Mouse (Mus musculus): ENCODE measurements around the gene Gse1. TPM values are rescaled to one million over a fixed set of nuclear protein-coding genes. Genes with fewer than 3 reads are reported as not detected.

Gene Gse1
- polyA plus RNA-seq, 1 experiment from 2014 or later: 14.3 TPM

DNA sequence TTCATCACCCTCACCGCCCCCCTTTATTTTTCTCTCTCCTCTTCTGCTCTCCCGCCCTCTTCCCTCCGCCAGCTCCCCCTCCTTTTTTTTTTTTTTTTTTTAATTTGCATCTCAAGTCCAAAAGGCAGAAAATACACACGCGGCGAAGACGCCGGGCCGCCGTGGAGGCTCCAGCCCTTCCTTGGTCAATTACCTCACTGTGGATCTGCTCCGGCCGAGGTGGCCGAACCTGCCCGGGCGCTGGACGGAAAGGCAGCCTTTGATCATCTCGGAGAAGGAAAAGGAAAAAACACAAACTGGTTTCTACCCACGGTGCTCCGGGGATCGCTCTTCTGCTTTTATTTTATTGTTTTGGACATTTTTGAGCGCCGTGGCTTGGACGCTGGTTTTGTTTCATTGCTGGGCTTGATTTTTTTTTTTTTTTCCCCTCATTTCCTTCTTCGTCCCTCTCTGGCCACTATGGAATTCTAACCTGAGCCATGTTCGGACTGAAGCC is 260.4 kb downstream of the Gse1 start:
- peaks cover 56% of the 10 kb centered on the region for H3K4me1 ChIP-seq (ENCODE audit: insufficient read depth)
- no peaks in the 10 kb centered on the region for H3K9me3 ChIP-seq (ENCODE audit: low read depth, low read length)
- H3K9ac ChIP-seq: peak overlapping the region; percentile 85
- peak overlapping the region; percentile 97 for H3K27ac ChIP-seq (ENCODE audit: low read depth)
- H3K4me2 ChIP-seq: peak overlapping the region; percentile 99
- no peak for ATAC-seq (ENCODE audit: insufficient read depth)
- no peak for DNase-seq
- 0% methylated on average over 25 of the region's 25 CpGs for WGBS
- 0 out of 2 replicates have a peak, but pooled peaks cover 3% of the 10 kb centered on the region for H3K27me3 ChIP-seq (ENCODE audit: insufficient read depth, low read length)
- peak overlapping the region; percentile 78 for H3K4me3 ChIP-seq (ENCODE audit: low read depth, low read length)
- no peaks in the 10 kb centered on the region for H3K36me3 ChIP-seq (ENCODE audit: insufficient read depth)
- TF ChIP-seq CTCF (IDR thresholded peaks at IDR 0.05; ENCODE audit: low read depth): no peak

DNA sequence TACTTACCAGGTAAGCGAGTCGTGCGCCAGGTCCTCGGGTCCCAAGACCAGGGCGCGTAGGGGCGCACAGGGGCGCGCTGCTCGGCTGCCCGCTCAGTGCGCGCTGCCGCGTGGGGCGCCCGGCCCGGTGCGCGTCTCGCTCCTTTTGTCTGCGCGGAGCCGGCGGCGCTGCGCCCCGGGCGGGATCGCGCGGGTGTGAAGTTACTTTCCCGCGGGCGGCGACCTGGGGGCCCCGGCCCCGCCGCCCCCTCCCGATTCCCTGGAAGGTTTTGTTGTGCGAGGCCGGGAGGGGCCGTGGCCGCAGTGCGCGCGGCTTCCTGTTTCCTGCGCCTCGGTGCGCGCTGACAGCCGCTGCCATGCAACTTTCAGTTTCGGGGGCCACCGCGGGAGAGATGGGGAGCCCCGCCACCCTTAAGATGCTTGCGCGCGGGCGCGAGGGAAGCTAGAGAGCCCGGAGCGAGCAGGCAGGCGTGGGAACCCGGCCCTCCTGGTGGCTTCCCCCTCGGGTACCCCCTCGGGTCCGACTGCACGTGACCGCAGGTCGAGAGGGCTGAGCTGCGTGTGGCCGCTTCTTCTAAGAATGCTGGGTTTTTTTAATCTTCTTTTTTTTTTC is 261.0 kb downstream of the Gse1 start:
- DNase-seq: peak; percentile 60
- Histone ChIP-seq H3K9me3 (ENCODE audit: low read depth, low read length) (no peaks in the 10 kb centered on the region), H3K27ac (ENCODE audit: low read depth) (peak overlapping the region; percentile 97), H3K9ac (peak overlapping the region; percentile 85), H3K4me1 (ENCODE audit: insufficient read depth) (peaks cover 61% of the 10 kb centered on the region), H3K27me3 (ENCODE audit: insufficient read depth, low read length) (0 out of 2 replicates have a peak, but pooled peaks cover 3% of the 10 kb centered on the region), H3K36me3 (ENCODE audit: insufficient read depth) (no peaks in the 10 kb centered on the region), H3K4me3 (ENCODE audit: low read depth, low read length) (peak overlapping the region; percentile 78), H3K4me2 (peak overlapping the region; percentile 99)
- ATAC-seq (ENCODE audit: insufficient read depth): no peak
- TF ChIP-seq CTCF (IDR thresholded peaks at IDR 0.05; ENCODE audit: low read depth): no peak
- under 1% methylated on average over 73 of the region's 73 CpGs for WGBS

DNA sequence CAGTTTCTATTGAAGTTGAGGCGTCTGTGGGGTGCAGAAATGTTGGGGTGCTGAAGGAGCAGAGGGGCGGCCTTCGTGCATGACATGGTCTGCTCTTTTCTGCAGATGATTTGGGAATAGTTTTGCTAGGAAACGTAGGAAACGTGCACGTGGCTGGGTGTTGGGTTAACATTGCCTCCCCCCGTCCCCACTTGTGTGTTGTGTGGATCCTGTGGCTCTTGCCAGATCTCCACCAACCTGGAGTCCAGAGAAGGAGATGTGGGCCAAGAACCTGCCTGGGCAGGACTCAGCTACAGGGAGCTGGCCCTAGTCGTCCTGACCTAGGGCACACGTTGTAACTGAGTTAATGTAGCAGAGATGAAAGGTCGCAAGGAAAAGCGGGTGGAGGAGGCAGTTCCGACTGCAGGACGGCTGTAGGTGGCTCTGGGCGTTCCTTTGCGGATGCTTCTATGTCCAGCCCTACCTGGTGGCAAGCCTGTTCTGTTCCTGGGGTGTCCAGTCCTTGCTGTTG is 261.6 kb downstream of the Gse1 start:
- no peak for DNase-seq
- ATAC-seq (ENCODE audit: insufficient read depth): no peak
- Histone ChIP-seq H3K9me3 (ENCODE audit: low read depth, low read length) (no peaks in the 10 kb centered on the region), H3K27ac (ENCODE audit: low read depth) (peak overlapping the region; percentile 63), H3K9ac (peak overlapping the region; percentile 85), H3K27me3 (ENCODE audit: insufficient read depth, low read length) (no peaks in the 10 kb centered on the region), H3K4me1 (ENCODE audit: insufficient read depth) (peaks cover 67% of the 10 kb centered on the region), H3K36me3 (ENCODE audit: insufficient read depth) (no peaks in the 10 kb centered on the region), H3K4me2 (peak overlapping the region; percentile 99), H3K4me3 (ENCODE audit: low read depth, low read length) (peak overlapping the region; percentile 78)
- WGBS: 13% methylated on average over 15 of the region's 15 CpGs
- no peak for TF ChIP-seq CTCF (IDR thresholded peaks at IDR 0.05; ENCODE audit: low read depth)

DNA sequence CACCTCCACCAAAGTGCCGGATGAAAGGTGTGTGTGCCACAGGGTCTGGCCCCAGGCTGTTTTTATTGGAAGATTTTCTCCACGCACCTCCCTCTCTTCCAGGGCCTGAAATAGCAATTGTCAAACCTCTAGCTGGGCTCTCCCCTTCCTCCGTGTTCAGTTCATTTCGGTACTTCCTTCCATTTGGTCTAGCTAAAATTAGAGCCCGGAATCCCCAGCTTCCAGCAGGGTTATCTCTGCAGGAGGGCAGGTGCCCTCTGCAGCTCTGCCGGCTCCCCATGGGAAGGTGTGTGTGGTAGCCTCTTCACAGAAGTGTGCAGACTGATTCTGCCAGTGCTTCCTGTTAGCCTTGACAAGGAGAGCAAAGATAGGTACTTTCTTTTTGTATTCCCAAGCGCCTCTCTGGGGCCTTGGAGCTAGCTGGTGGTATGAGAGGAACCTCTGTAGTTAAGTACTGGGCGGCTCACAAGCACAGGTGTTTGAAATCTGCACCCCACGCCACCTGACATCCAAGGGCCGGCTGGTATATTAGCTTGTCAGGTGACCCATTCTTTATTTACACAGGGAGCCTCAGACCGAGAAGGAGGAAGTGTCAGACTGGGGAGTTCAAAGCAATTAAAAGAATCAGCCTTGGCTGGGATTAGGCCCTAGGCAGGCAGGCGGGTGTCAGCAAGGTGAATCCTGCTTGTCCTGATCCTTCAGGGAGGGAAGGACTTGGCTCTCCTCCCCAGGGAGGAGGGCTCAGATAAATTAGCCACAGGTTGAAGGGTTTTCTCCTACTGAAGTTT is 262.3 kb downstream of the Gse1 start:
- H3K9me3 ChIP-seq (ENCODE audit: low read depth, low read length): no peaks in the 10 kb centered on the region
- H3K4me3 ChIP-seq (ENCODE audit: low read depth, low read length): peak overlapping the region; percentile 78
- H3K27ac ChIP-seq (ENCODE audit: low read depth): peak overlapping the region; percentile 63
- H3K4me1 ChIP-seq (ENCODE audit: insufficient read depth): peaks cover 69% of the 10 kb centered on the region
- ATAC-seq (ENCODE audit: insufficient read depth): no peak
- 34% methylated on average over 12 of the region's 12 CpGs for WGBS
- DNase-seq: no peak
- no peak for TF ChIP-seq CTCF (IDR thresholded peaks at IDR 0.05; ENCODE audit: low read depth)
- peak overlapping the region; percentile 85 for H3K9ac ChIP-seq
- H3K27me3 ChIP-seq (ENCODE audit: insufficient read depth, low read length): no peaks in the 10 kb centered on the region
- no peaks in the 10 kb centered on the region for H3K36me3 ChIP-seq (ENCODE audit: insufficient read depth)
- peak overlapping the region; percentile 99 for H3K4me2 ChIP-seq

DNA sequence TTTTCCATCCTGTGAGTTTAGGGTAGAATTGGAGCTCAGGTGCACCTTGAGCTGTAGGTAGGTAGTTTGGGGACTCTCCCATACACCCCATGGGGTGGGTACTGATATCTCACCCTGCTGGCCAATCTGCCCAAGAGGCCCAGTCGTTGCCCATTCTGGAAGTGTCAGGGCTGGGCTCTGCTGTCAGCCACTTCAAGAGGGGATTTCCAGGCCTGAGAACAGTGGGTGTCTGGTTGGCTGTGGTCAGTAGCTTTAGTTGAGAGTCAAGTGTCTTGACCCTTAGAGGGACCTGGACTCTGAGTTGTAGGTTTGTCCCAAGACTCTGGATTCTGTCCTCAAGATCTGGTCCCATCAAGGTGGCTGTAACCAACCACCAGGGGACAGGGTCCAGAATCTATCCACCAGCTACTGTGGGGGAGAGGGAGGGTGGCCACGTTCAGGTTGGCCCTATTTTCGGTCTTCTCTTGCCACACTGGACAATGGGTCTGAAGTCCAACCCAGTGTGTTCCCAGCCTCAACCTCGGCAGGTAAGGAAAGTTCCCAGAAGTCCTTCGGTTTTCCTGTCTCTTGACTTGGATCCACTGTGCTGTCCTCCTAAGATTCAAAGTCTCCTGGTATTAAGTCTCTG is 263.0 kb downstream of the Gse1 start:
- Histone ChIP-seq H3K4me1 (ENCODE audit: insufficient read depth) (peaks cover 69% of the 10 kb centered on the region), H3K36me3 (ENCODE audit: insufficient read depth) (no peaks in the 10 kb centered on the region), H3K27ac (ENCODE audit: low read depth) (peak overlapping the region; percentile 31; the same call in 1 of the 2 replicates), H3K9me3 (ENCODE audit: low read depth, low read length) (no peaks in the 10 kb centered on the region), H3K9ac (no peak overlapping the region), H3K4me3 (ENCODE audit: low read depth, low read length) (peak overlapping the region; percentile 78), H3K4me2 (peak overlapping the region; percentile 99), H3K27me3 (ENCODE audit: insufficient read depth, low read length) (no peaks in the 10 kb centered on the region)
- ATAC-seq (ENCODE audit: insufficient read depth): no peak
- DNase-seq: no peak
- 58% methylated on average over 5 of the region's 5 CpGs for WGBS
- TF ChIP-seq CTCF (IDR thresholded peaks at IDR 0.05; ENCODE audit: low read depth): no peak; the same call in 1 of the 2 replicates

DNA sequence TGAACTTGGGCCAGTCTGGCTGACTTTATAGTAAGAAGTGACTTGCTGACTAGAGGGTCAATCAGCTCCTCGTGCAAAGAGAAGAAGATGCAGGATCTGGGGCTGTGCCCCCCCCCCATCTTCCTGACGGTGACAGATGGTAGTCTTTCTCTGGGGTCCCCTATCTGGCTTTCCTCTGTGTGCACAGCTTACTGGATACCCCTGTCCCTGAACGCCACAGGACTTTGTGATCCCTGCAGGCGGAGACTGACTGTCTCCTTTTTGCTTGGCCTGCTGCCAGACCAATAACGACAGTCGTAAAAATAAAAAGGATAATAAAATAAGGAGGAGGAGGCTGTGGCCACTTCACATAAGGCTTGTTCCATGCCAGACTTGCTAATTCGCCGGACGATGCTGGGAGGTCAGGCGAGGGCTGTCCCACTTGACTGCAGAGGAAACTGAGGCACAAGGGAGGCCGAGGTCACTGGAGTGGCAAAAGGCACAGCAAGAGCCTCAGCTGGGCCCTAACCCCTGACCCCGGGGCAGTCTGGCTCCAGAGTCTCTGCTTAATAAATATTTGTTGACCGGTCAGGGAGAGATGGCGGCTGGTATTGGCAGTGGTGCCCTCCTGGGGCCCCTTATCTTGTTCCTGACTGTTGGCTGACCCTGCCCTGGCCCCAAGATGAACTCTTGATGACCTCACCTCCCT is 264.1 kb downstream of the Gse1 start:
- Histone ChIP-seq H3K4me3 (ENCODE audit: low read depth, low read length) (no peak overlapping the region), H3K27ac (ENCODE audit: low read depth) (no peak overlapping the region), H3K4me1 (ENCODE audit: insufficient read depth) (peaks cover 70% of the 10 kb centered on the region), H3K9ac (no peak overlapping the region), H3K36me3 (ENCODE audit: insufficient read depth) (no peaks in the 10 kb centered on the region), H3K27me3 (ENCODE audit: insufficient read depth, low read length) (no peaks in the 10 kb centered on the region), H3K9me3 (ENCODE audit: low read depth, low read length) (no peaks in the 10 kb centered on the region), H3K4me2 (peak overlapping the region; percentile 99; the same call in 1 of the 2 replicates)
- no peak for TF ChIP-seq CTCF (IDR thresholded peaks at IDR 0.05; ENCODE audit: low read depth)
- DNase-seq (peak; percentile 80), ATAC-seq (ENCODE audit: insufficient read depth) (no peak)
- WGBS: 19% methylated on average over 14 of the region's 14 CpGs

All from lung, embryonic 14.5 days (tissue).